Mouse (Mus musculus): ENCODE data around the gene Clint1.

DNA sequence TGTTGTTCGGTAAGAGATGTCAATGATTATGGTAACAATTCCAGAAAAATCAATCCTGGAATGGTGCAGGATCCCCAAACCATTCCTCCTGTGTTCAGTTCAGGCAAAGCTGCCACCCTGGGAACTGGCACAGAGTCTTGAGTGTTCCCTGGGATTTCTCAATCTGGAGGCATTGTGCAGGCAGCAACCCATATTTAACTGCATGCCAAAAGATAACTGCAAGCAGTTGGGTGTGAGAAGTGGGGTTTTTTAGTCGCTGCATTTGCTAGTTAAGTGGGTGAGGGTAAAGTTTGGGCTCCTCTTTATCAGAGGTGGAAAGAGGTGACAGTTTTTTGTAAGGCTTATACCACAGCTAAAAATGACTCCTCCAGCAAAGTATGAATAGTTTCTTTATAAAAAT lies 95.6 kb downstream of the Clint1 start:
- TF ChIP-seq POLR2A (IDR thresholded peaks at IDR 0.05; ENCODE audit: borderline replicate concordance, extremely low read depth, insufficient read depth, insufficient read length, poor library complexity, severe bottlenecking) (no peak), CTCF (IDR thresholded peaks at IDR 0.05; ENCODE audit: borderline replicate concordance, extremely low read depth, insufficient read depth, insufficient read length) (no peak)

Data from brain, embryonic 14.5 days (tissue).